Mouse (Mus musculus) lung, adult 18-20 months (tissue): Measurements from ENCODE around the gene Ephb6.

Experiments used
- DNase-seq, 2 experiments: peaks; one replicate each; pipeline ENCODE4 v3.0.0; 2022; ENCODE audit warnings: mixed read lengths in 2 of 2

The Ephb6 gene

DNA sequence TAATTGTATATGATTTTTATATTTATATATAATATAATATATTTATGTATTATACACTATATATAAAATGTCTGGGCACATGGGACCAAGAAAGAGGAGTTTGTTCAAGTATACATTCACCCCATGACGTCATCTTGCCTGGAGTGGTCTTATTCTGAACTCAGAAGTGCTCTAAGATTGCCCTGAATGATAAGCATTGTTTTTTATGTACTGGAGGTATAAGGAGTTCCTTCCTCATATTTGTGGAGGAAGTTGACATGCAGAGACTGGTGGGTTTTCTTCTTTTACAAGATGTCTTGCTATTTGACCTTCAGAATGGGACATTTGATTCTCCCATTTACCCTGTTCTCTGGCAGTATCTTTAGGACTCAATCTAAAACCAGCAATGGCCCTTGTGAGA lies 22.9 kb downstream of the Ephb6 start:
- DNase-seq, result no peak

DNA sequence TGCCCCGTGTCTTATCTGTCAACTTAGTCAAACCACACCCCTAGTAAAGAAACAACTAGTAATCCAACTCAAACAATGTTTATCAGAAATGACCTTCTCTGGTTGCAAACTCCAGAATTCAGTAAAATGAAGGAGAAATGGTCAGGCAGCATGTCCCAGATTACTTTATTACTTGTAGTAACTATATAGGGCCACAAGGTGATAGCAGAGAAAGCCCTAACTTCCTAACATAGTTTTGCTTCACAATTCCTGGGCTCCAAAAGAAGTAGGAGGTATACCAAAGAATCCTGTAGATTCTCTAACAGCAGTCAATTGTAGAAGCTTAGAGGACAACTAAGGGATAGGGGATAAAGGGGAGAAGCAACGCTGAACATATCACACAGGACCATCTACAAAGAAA lies 25.5 kb downstream of the Ephb6 start:
- no peak for DNase-seq

- no peak for DNase-seq
Observed at GRCm38 (mm10) chr6:41631549-41631948, 26.3 kb downstream of the Ephb6 start.

GRCm38 (mm10) chr6:41635211-41635610 lies 29.9 kb downstream of the Ephb6 start:
- no peak for DNase-seq

- peak; percentile 28 to 39 for DNase-seq
Observed at GRCm38 (mm10) chr6:41636178-41636577, 30.9 kb downstream of the Ephb6 start, which contains the start of gene Trpv6. TSS of gene Trpv6 (minus strand) at chr6:41636405.

- no peak for DNase-seq
Observed at GRCm38 (mm10) chr6:41637393-41637792, 32.1 kb downstream of the Ephb6 start.

GRCm38 (mm10) chr6:41637927-41638506 lies 32.7 kb downstream of the Ephb6 start:
- no peak for DNase-seq

DNA sequence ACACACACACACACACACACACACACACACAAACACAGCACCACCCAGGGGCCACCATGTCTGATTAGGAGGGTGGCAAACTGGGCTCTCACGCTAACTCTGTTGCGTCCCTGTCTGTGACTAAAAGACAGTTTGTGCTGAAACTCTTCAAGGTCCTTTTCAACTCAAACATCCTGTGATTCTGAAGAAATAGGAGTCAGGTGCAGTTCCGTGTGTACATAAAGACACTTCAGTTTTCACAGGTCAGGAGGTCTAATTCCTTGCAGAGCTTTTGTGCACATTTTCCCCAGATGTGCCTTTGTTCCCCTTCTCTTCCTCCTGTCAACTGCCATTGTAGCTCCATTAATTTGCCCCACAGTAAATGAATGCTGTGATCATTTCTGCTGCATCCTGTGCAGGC lies 35.2 kb downstream of the Ephb6 start:
- DNase-seq, result peak in 1 of 2 experiments; percentile 6

- DNase-seq, result no peak
Observed at GRCm38 (mm10) chr6:41641173-41641866, 36.0 kb downstream of the Ephb6 start.

DNA sequence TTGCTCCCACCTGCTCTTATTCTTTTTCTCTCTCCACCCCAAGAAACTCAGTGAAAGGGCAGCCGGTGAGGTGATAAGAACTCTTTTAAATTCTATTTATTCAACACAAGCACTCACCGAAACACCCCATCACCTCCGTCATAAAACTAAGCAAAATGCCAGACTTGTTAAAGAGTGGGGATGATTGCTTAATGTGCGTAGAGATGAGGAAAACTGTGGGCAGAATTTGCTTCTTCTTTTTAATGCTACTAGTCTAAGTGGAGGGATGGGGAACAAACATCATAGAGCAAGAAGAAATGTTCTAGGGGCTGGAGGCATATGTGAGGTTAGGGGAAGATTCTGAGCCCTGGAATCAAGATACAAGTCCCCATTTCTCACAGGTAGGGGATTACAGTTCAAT lies 37.5 kb downstream of the Ephb6 start:
- DNase-seq, result no peak

GRCm38 (mm10) chr6:41643227-41643626 lies 37.9 kb downstream of the Ephb6 start:
- DNase-seq, result peak; percentile 49 to 77

GRCm38 (mm10) chr6:41646220-41646619 lies 40.9 kb downstream of the Ephb6 start:
- DNase-seq, result no peak

- DNase-seq, result no peak
Observed at GRCm38 (mm10) chr6:41646672-41647071, 41.4 kb downstream of the Ephb6 start.

DNA sequence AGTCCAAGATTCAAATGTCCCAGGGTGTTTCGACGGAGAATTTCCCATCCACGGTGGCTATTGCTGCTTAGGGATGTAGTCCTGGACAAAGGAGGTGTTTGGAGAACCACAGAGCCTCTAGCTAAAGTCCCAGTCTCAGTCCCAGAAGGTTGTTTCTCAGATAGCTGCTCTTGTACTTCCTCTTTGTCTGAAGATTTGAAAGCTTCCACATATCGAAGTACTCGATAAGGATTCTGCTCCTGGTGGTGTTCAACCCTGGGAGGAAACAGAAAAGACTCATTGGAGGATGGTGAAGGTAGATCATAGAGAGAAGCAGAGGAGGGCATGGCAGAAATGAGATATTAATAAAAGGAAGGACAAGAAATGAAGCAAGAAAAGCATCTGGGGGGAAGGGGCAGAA lies 47.9 kb downstream of the Ephb6 start:
- DNase-seq, result no peak

DNA sequence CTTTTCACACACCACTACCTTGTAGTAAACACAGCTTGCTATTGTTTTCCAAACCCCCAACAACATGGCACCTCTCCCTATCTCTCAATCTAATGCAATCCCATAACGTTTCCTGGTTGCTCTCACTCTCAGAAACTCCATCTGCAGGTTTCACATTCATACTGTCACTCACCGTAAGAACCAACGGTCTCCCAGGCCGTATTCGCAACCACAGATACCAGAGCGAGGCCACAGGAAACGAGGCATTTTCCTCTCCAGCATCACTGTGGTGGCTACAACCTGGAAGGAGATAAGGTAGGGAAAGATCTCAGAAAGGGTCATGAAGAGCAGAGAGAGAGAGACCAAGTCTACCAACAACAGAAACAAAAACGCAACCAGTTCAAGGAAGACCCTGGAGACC lies 49.4 kb downstream of the Ephb6 start:
- DNase-seq, result no peak

DNA sequence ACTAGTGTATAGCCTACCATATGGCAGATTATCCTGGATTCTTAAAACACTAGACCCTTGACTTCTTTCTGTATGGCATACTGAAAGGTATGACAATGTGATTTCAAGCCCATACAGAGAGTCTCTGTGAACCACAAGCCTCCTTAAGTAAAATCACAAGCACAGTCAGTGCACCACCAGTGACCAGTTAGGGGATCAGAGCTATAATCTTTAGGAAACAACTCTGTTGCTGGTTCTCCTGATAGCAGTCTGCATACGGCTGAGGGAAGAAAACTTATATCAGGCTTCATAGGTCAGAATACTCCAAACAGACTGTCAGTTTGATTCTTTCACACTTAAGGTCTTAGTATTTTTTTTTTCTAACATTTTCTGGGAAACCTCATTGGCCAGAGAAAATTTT lies 53.2 kb downstream of the Ephb6 start:
- no peak for DNase-seq

GRCm38 (mm10) chr6:41662320-41662719 lies 57.0 kb downstream of the Ephb6 start:
- DNase-seq, result peak in 1 of 2 experiments; percentile 20
